ENCODE assay signal across 9 mouse cellular contexts in the genomic region with DNA sequence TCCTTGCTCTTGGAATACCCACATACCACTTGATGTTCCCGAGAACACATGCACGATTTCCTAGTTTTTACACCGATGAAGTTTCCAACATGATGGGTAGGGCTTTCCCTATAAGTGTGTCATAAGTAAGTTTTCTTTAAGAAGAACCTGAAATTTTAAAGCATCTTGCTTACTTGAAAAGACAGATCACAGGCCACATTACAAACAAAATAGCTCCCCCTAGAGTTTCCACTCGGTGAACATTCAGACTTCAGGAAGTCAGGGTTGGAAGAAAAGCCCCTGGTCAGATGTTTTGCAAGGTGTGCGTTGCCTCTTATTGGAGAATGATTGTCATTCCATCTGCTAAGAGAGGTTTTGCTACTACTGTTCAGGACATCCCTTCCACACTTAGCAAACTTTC.
DNase-seq lines count a peak whose midpoint lies in the region; ATAC-seq and TF ChIP-seq lines count a peak whose summit lies in the region.
"Had no signal": no experiment of that assay in that cellular context is flagged by ENCODE, and none has a peak within 500 bp of the region (broad histone marks: within the 10 kb centered on the region; RNA-seq: fewer than 3 reads in every experiment).

No protein-coding gene starts in this region.

- no peaks in the 10 kb centered on the region for H3K36me3 ChIP-seq in kidney, adult 2 months (ENCODE audit: control insufficient read depth, insufficient read depth, low read length)
- no peaks in the 10 kb centered on the region for H3K36me3 ChIP-seq in kidney, embryonic 16.5 days (ENCODE audit: insufficient read depth, low read length)
- no peaks in the 10 kb centered on the region for H3K36me3 ChIP-seq in limb, embryonic 14.5 days (ENCODE audit: control insufficient read depth, insufficient read depth, low read length)
- H3K36me3 ChIP-seq in neural tube, embryonic 15.5 days = no peaks in the 10 kb centered on the region
- H3K36me3 ChIP-seq: neural tube, embryonic 12.5 days had no signal

- no peak overlapping the region for H3K9ac ChIP-seq in kidney, embryonic 16.5 days (replicated peaks; ENCODE audit: low read length)
- no peak overlapping the region for H3K9ac ChIP-seq in limb, embryonic 14.5 days (ENCODE audit: low read depth, low read length, severe bottlenecking)
- H3K9ac ChIP-seq in neural tube, embryonic 15.5 days (replicated peaks) = no peak overlapping the region
- H3K9ac ChIP-seq: neural tube, embryonic 12.5 days had no signal

- WGBS in kidney, adult 2 months = 49% methylated on average over 5 of the region's 5 CpGs
- 60% methylated on average over 5 of the region's 5 CpGs for WGBS in kidney, embryonic 16.5 days
- 58% methylated on average over 5 of the region's 5 CpGs for WGBS in limb, embryonic 14.5 days
- 69% methylated on average over 5 of the region's 5 CpGs for WGBS in neural tube, embryonic 15.5 days

- peak; percentile 57 for DNase-seq in kidney, adult 2 months
- peak; percentile 16 for DNase-seq in MN1 (ENCODE audit: low spot score)
- DNase-seq in brain, adult 2 months (ENCODE audit: low read depth, low spot score) = peak; percentile 74
- peak; percentile 72 for DNase-seq in limb, embryonic 14.5 days (ENCODE audit: low spot score)
- DNase-seq in spleen, adult 12 weeks (ENCODE audit: low spot score) = no peak

- 0 out of 2 replicates have a peak, but pooled peaks have one; percentile 3 for TF ChIP-seq CTCF in kidney, adult 2 months (conservative IDR thresholded peaks at IDR 0.05; ENCODE audit: insufficient read depth, insufficient read length, low read depth, low read length)

- no peaks in the 10 kb centered on the region for H3K27me3 ChIP-seq in kidney, adult 2 months (replicated peaks; ENCODE audit: control insufficient read depth, insufficient read depth, low read length)
- H3K27me3 ChIP-seq in kidney, embryonic 16.5 days (ENCODE audit: insufficient read depth, low read length) = no peaks in the 10 kb centered on the region
- H3K27me3 ChIP-seq in limb, embryonic 14.5 days (ENCODE audit: control insufficient read depth, insufficient read depth, low read length) = no peaks in the 10 kb centered on the region
- H3K27me3 ChIP-seq in neural tube, embryonic 15.5 days (replicated peaks) = no peaks in the 10 kb centered on the region
- H3K27me3 ChIP-seq: neural tube, embryonic 12.5 days had no signal

- H3K27ac ChIP-seq in kidney, adult 2 months (ENCODE audit: insufficient read depth, low read depth, low read length) = no peak overlapping the region; the same call in 1 of the 2 replicates
- H3K27ac ChIP-seq in kidney, embryonic 16.5 days (ENCODE audit: low read length) = no peak overlapping the region
- no peak overlapping the region for H3K27ac ChIP-seq in limb, embryonic 14.5 days (replicated peaks; ENCODE audit: low read depth, low read length)
- H3K27ac ChIP-seq in neural tube, embryonic 15.5 days (replicated peaks) = no peak overlapping the region
- H3K27ac ChIP-seq: neural tube, embryonic 12.5 days had no signal

- no peak for TF ChIP-seq POLR2A in kidney, adult 2 months (IDR thresholded peaks at IDR 0.05; ENCODE audit: low read depth, low read length)
- no peak for TF ChIP-seq POLR2A in limb, embryonic 14.5 days (IDR thresholded peaks at IDR 0.05; ENCODE audit: borderline replicate concordance, extremely low read depth, insufficient read depth, insufficient read length)

- no peaks in the 10 kb centered on the region for H3K9me3 ChIP-seq in kidney, embryonic 16.5 days (ENCODE audit: low read length)
- H3K9me3 ChIP-seq in limb, embryonic 14.5 days (ENCODE audit: control insufficient read depth, low read length) = no peaks in the 10 kb centered on the region
- H3K9me3 ChIP-seq in neural tube, embryonic 15.5 days (replicated peaks) = no peaks in the 10 kb centered on the region
- H3K9me3 ChIP-seq: neural tube, embryonic 12.5 days had no signal

- no peaks in the 10 kb centered on the region for H3K4me1 ChIP-seq in kidney, adult 2 months (ENCODE audit: control insufficient read depth, insufficient read depth, low read length)
- 0 out of 2 replicates have a peak, but pooled peaks cover 9% of the 10 kb centered on the region for H3K4me1 ChIP-seq in kidney, embryonic 16.5 days (ENCODE audit: insufficient read depth, low read length)
- peaks cover 9% of the 10 kb centered on the region for H3K4me1 ChIP-seq in limb, embryonic 14.5 days (ENCODE audit: control insufficient read depth, insufficient read depth, low read length)
- H3K4me1 ChIP-seq in neural tube, embryonic 15.5 days = peaks cover 11% of the 10 kb centered on the region

- no peak overlapping the region for H3K4me3 ChIP-seq in kidney, adult 2 months (ENCODE audit: insufficient read depth, low read depth, low read length)
- no peak overlapping the region for H3K4me3 ChIP-seq in kidney, embryonic 16.5 days (ENCODE audit: low read length)
- H3K4me3 ChIP-seq in limb, embryonic 14.5 days (replicated peaks; ENCODE audit: low read length) = no peak overlapping the region
- H3K4me3 ChIP-seq in neural tube, embryonic 15.5 days (replicated peaks) = no peak overlapping the region
- H3K4me3 ChIP-seq: neural tube, embryonic 12.5 days had no signal

- no peak for ATAC-seq in kidney, embryonic 16.5 days (ENCODE audit: low FRiP score, low TSS enrichment)
- ATAC-seq in limb, embryonic 14.5 days (ENCODE audit: low FRiP score, low read depth) = no peak
- no peak for ATAC-seq in neural tube, embryonic 15.5 days (ENCODE audit: low FRiP score)
- ATAC-seq in activated CD4-positive, CD25-positive, alpha-beta regulatory T cell, adult 4 months = no peak

- H3K4me2 ChIP-seq in kidney, embryonic 16.5 days (replicated peaks; ENCODE audit: low read depth, low read length) = no peak overlapping the region
- no peak overlapping the region for H3K4me2 ChIP-seq in limb, embryonic 14.5 days (replicated peaks; ENCODE audit: low read depth, low read length, severe bottlenecking)
- no peak overlapping the region for H3K4me2 ChIP-seq in neural tube, embryonic 15.5 days
